Mouse (Mus musculus) stomach, embryonic 14.5 days (tissue): ENCODE measurements around the gene Iffo1. TPM values are rescaled to one million over a fixed set of nuclear protein-coding genes. Genes with fewer than 3 reads are reported as not detected.

ENCODE experiments used
- ATAC-seq: fragments of 200-750 bp; cut with Nextera tagmentation; 2 replicates; pipeline ENCODE4 v1.8.0; 2017; ENCODE audit warnings: low read depth, moderate TSS enrichment; ENCODE audit not compliant: insufficient number of reproducible peaks, insufficient read depth, low FRiP score
- H3K27ac ChIP-seq: fragments of 300-500 bp; sonication (generic); 2 replicates; pipeline ENCODE4 v1.5.1; 2014; ENCODE audit warnings: mild to moderate bottlenecking, low read length, moderate library complexity, mixed read lengths
- H3K27me3 ChIP-seq: fragments of 300-500 bp; sonication (generic); 2 replicates; pipeline ENCODE4 v1.6.1; 2014; ENCODE audit warnings: low read length, control low read depth, mixed read lengths; ENCODE audit not compliant: control insufficient read depth, insufficient read depth
- H3K36me3 ChIP-seq: fragments of 300-500 bp; sonication (generic); 2 replicates; pipeline ENCODE4 v1.6.1; 2014; ENCODE audit warnings: mild to moderate bottlenecking, control low read depth, low read length, moderate library complexity, mixed read lengths; ENCODE audit not compliant: control insufficient read depth, insufficient read depth
- H3K4me1 ChIP-seq: fragments of 300-500 bp; sonication (generic); 2 replicates; pipeline ENCODE4 v1.6.1; 2014; ENCODE audit warnings: low read length, control low read depth, mixed read lengths; ENCODE audit not compliant: control insufficient read depth, insufficient read depth
- H3K4me2 ChIP-seq: fragments of 300-500 bp; sonication (generic); replicated peaks from 2 replicates; pipeline ENCODE4 v1.6.1; 2014; ENCODE audit warnings: low read depth, low read length, control low read depth
- H3K4me3 ChIP-seq: fragments of 300-500 bp; sonication (generic); 2 replicates; pipeline ENCODE4 v1.5.1; 2014; ENCODE audit warnings: low read depth, low read length, control low read depth
- H3K9ac ChIP-seq: fragments of 300-500 bp; sonication (generic); replicated peaks from 2 replicates; pipeline ENCODE4 v1.6.1; 2014; ENCODE audit warnings: low read depth, mild to moderate bottlenecking, control low read depth, low read length, moderate library complexity, mixed read lengths
- H3K9me3 ChIP-seq: fragments of 300-500 bp; sonication (generic); 2 replicates; pipeline ENCODE4 v1.6.1; 2016; ENCODE audit warnings: low read depth, low read length, control low read depth; ENCODE audit not compliant: control insufficient read depth
- WGBS: fragments of 180-500 bp; shearing (Covaris S2); extraction: QIAGEN DNeasy Blood & Tissue Kit; methylation state at CpG from one replicate; pipeline ENCODE4 v1.1.7; 2014; 5-methylcytosine and 5-hydroxymethylcytosine counted together
- polyA plus RNA-seq: library from polyadenylated mRNA; unstranded; fragments of >200 nt; fragmentation: Nextera tagmentation; extraction: Ambion mirVana; gene quantifications from 2 replicates; pipeline ENCODE4 v1.2.1, GENCODE M21; 2014

Iffo1 gene
- polyA plus RNA-seq, 1 experiment from 2014 or later, result 7.4 TPM

GRCm38 (mm10) chr6:125166861-125167650, 22.0 kb downstream of the Iffo1 start:
- H3K27me3 ChIP-seq, result no peaks in the 10 kb centered on the region
- peak; percentile 20; the same call in 1 of the 2 replicates for ATAC-seq
- peak overlapping the region; percentile 97 for H3K27ac ChIP-seq
- H3K9ac ChIP-seq, result peak overlapping the region; percentile 38
- no peaks in the 10 kb centered on the region for H3K9me3 ChIP-seq
- WGBS, result 20% methylated on average over 10 of the region's 10 CpGs
- H3K4me2 ChIP-seq, result peak overlapping the region; percentile 70
- H3K36me3 ChIP-seq, result peaks cover 57% of the 10 kb centered on the region
- peaks cover 22% of the 10 kb centered on the region for H3K4me1 ChIP-seq
- peak overlapping the region; percentile 75 for H3K4me3 ChIP-seq

- Histone ChIP-seq H3K27me3 (no peaks in the 10 kb centered on the region), H3K4me1 (peaks cover 22% of the 10 kb centered on the region), H3K4me2 (no peak overlapping the region), H3K9me3 (no peaks in the 10 kb centered on the region), H3K27ac (no peak overlapping the region), H3K36me3 (peaks cover 65% of the 10 kb centered on the region), H3K9ac (no peak overlapping the region), H3K4me3 (no peak overlapping the region)
- no peak for ATAC-seq
- 90% methylated on average over 14 of the region's 14 CpGs for WGBS
Measured at GRCm38 (mm10) chr6:125168086-125168485, 23.0 kb downstream of the Iffo1 start.

- H3K9me3 ChIP-seq, result no peaks in the 10 kb centered on the region
- peaks cover 76% of the 10 kb centered on the region for H3K36me3 ChIP-seq
- H3K4me1 ChIP-seq, result peaks cover 14% of the 10 kb centered on the region; the same call in 1 of the 2 replicates
- H3K4me3 ChIP-seq, result no peak overlapping the region
- H3K27ac ChIP-seq, result no peak overlapping the region
- no peak overlapping the region for H3K4me2 ChIP-seq
- WGBS, result 82% methylated on average over 6 of the region's 6 CpGs
- H3K27me3 ChIP-seq, result no peaks in the 10 kb centered on the region
- no peak for ATAC-seq
- H3K9ac ChIP-seq, result no peak overlapping the region
Measured at GRCm38 (mm10) chr6:125170194-125170593, 25.2 kb downstream of the Iffo1 start.

GRCm38 (mm10) chr6:125172474-125172873, 27.4 kb downstream of the Iffo1 start:
- no peak overlapping the region for H3K4me2 ChIP-seq
- H3K9me3 ChIP-seq, result no peaks in the 10 kb centered on the region
- H3K36me3 ChIP-seq, result peaks cover 96% of the 10 kb centered on the region
- H3K27me3 ChIP-seq, result no peaks in the 10 kb centered on the region
- H3K27ac ChIP-seq, result no peak overlapping the region
- peaks cover 1% of the 10 kb centered on the region; the same call in 1 of the 2 replicates for H3K4me1 ChIP-seq
- no peak overlapping the region for H3K4me3 ChIP-seq
- WGBS, result 60% methylated on average over 2 of the region's 2 CpGs
- no peak overlapping the region for H3K9ac ChIP-seq
- ATAC-seq, result no peak

- Histone ChIP-seq H3K27me3 (no peaks in the 10 kb centered on the region), H3K4me1 (no peaks in the 10 kb centered on the region), H3K27ac (no peak overlapping the region), H3K9me3 (no peaks in the 10 kb centered on the region), H3K36me3 (peaks cover 96% of the 10 kb centered on the region), H3K4me3 (no peak overlapping the region), H3K9ac (no peak overlapping the region), H3K4me2 (no peak overlapping the region)
- 87% methylated on average over 7 of the region's 7 CpGs for WGBS
- ATAC-seq, result no peak
Measured at GRCm38 (mm10) chr6:125173256-125173655, 28.2 kb downstream of the Iffo1 start.

- H3K36me3 ChIP-seq, result peaks cover 92% of the 10 kb centered on the region
- 89% methylated on average over 5 of the region's 5 CpGs for WGBS
- H3K4me3 ChIP-seq, result no peak overlapping the region
- H3K27ac ChIP-seq, result no peak overlapping the region
- H3K27me3 ChIP-seq, result no peaks in the 10 kb centered on the region
- no peaks in the 10 kb centered on the region for H3K4me1 ChIP-seq
- H3K9ac ChIP-seq, result no peak overlapping the region
- no peak for ATAC-seq
- no peak overlapping the region for H3K4me2 ChIP-seq
- no peaks in the 10 kb centered on the region for H3K9me3 ChIP-seq
Measured at GRCm38 (mm10) chr6:125175469-125175868, 30.4 kb downstream of the Iffo1 start.

GRCm38 (mm10) chr6:125179601-125180000, 34.6 kb downstream of the Iffo1 start:
- ATAC-seq, result no peak
- Histone ChIP-seq H3K27ac (no peak overlapping the region), H3K9ac (no peak overlapping the region), H3K4me3 (no peak overlapping the region), H3K36me3 (peaks cover 90% of the 10 kb centered on the region), H3K9me3 (no peaks in the 10 kb centered on the region), H3K4me1 (no peaks in the 10 kb centered on the region), H3K4me2 (no peak overlapping the region), H3K27me3 (no peaks in the 10 kb centered on the region)
- 89% methylated on average over 7 of the region's 7 CpGs for WGBS

- H3K9ac ChIP-seq, result no peak overlapping the region
- no peak overlapping the region for H3K27ac ChIP-seq
- peaks cover 91% of the 10 kb centered on the region for H3K36me3 ChIP-seq
- no peak overlapping the region for H3K4me2 ChIP-seq
- no peaks in the 10 kb centered on the region for H3K9me3 ChIP-seq
- H3K4me3 ChIP-seq, result no peak overlapping the region
- no peaks in the 10 kb centered on the region for H3K4me1 ChIP-seq
- no peak for ATAC-seq
- 85% methylated on average over 5 of the region's 5 CpGs for WGBS
- no peaks in the 10 kb centered on the region for H3K27me3 ChIP-seq
Measured at GRCm38 (mm10) chr6:125182133-125182532, 37.1 kb downstream of the Iffo1 start.

GRCm38 (mm10) chr6:125186203-125186602, 41.2 kb downstream of the Iffo1 start:
- H3K4me1 ChIP-seq, result no peaks in the 10 kb centered on the region
- no peaks in the 10 kb centered on the region for H3K27me3 ChIP-seq
- H3K36me3 ChIP-seq, result peaks cover 79% of the 10 kb centered on the region
- H3K9ac ChIP-seq, result no peak overlapping the region
- no peak overlapping the region for H3K4me2 ChIP-seq
- H3K27ac ChIP-seq, result no peak overlapping the region
- ATAC-seq, result no peak
- no peak overlapping the region for H3K4me3 ChIP-seq
- WGBS, result 90% methylated on average over 10 of the region's 10 CpGs
- H3K9me3 ChIP-seq, result no peaks in the 10 kb centered on the region
